Mouse (Mus musculus): Measurements from ENCODE around the gene Yipf4. TPM values are rescaled to one million over a fixed set of nuclear protein-coding genes. Genes with fewer than 3 reads are reported as not detected.

Gene Yipf4
- polyA plus RNA-seq, 1 experiment from 2014 or later, result 82.8 TPM

GRCm38 (mm10) chr17:74527729-74528607 is 38.7 kb downstream of the Yipf4 start, which contains the start of gene Birc6:
Gene Birc6, plus strand, starts transcription at chr17:74528295.
- peak within 1 kb of the TSS; percentile 89 for H3K4me2 ChIP-seq (replicated peaks; ENCODE audit: low read depth)
- no peaks in the 10 kb centered on the region; the same call in 1 of the 2 replicates for H3K4me1 ChIP-seq (replicated peaks; ENCODE audit: control insufficient read depth, insufficient read depth, low read length)
- peak within 1 kb of the TSS; percentile 78 for H3K4me3 ChIP-seq (ENCODE audit: low read depth, low read length)
- peak within 1 kb of the TSS; percentile 98 for H3K27ac ChIP-seq (ENCODE audit: low read depth, low read length)
- H3K36me3 ChIP-seq (ENCODE audit: control insufficient read depth, insufficient read depth), result no peaks in the 10 kb centered on the region
- peak within 1 kb of the TSS; percentile 88 for H3K9ac ChIP-seq (ENCODE audit: low read depth, low read length)
- TF ChIP-seq CTCF (IDR thresholded peaks at IDR 0.05; ENCODE audit: low read depth), result no peak; the same call in 1 of the 2 replicates
- under 1% methylated on average over 70 of the region's 71 CpGs for WGBS
- ATAC-seq, result peak; percentile 96
- H3K9me3 ChIP-seq (ENCODE audit: control insufficient read depth), result no peaks in the 10 kb centered on the region
- no peaks in the 10 kb centered on the region for H3K27me3 ChIP-seq (replicated peaks; ENCODE audit: control insufficient read depth, insufficient read depth, low read length)

GRCm38 (mm10) chr17:74528648-74529532 is 39.6 kb downstream of the Yipf4 start:
- under 1% methylated on average over 72 of the region's 72 CpGs for WGBS

GRCm38 (mm10) chr17:74529533-74529824 is 40.2 kb downstream of the Yipf4 start:
- 10% methylated on average over 3 of the region's 3 CpGs for WGBS
- Histone ChIP-seq H3K4me2 (replicated peaks; ENCODE audit: low read depth) (peak overlapping the region; percentile 89), H3K4me3 (ENCODE audit: low read depth, low read length) (peak overlapping the region; percentile 78), H3K9ac (ENCODE audit: low read depth, low read length) (peak overlapping the region; percentile 88), H3K36me3 (ENCODE audit: control insufficient read depth, insufficient read depth) (no peaks in the 10 kb centered on the region), H3K9me3 (ENCODE audit: control insufficient read depth) (no peaks in the 10 kb centered on the region), H3K27me3 (replicated peaks; ENCODE audit: control insufficient read depth, insufficient read depth, low read length) (no peaks in the 10 kb centered on the region), H3K4me1 (replicated peaks; ENCODE audit: control insufficient read depth, insufficient read depth, low read length) (no peaks in the 10 kb centered on the region; the same call in 1 of the 2 replicates), H3K27ac (ENCODE audit: low read depth, low read length) (peak overlapping the region; percentile 98)
- ATAC-seq, result no peak
- no peak for TF ChIP-seq CTCF (IDR thresholded peaks at IDR 0.05; ENCODE audit: low read depth)

More at GRCm38 (mm10) chr17:74528648-74529532, 39.6 kb downstream of the Yipf4 start:
- TF ChIP-seq CTCF (IDR thresholded peaks at IDR 0.05; ENCODE audit: low read depth), result no peak
- peak overlapping the region; percentile 78 for H3K4me3 ChIP-seq (ENCODE audit: low read depth, low read length)
- H3K4me1 ChIP-seq (replicated peaks; ENCODE audit: control insufficient read depth, insufficient read depth, low read length), result no peaks in the 10 kb centered on the region; the same call in 1 of the 2 replicates
- H3K4me2 ChIP-seq (replicated peaks; ENCODE audit: low read depth), result peak overlapping the region; percentile 89
- H3K27ac ChIP-seq (ENCODE audit: low read depth, low read length), result peak overlapping the region; percentile 98
- peak; percentile 51 for ATAC-seq
- no peaks in the 10 kb centered on the region for H3K36me3 ChIP-seq (ENCODE audit: control insufficient read depth, insufficient read depth)
- no peaks in the 10 kb centered on the region for H3K27me3 ChIP-seq (replicated peaks; ENCODE audit: control insufficient read depth, insufficient read depth, low read length)
- peak overlapping the region; percentile 88 for H3K9ac ChIP-seq (ENCODE audit: low read depth, low read length)
- H3K9me3 ChIP-seq (ENCODE audit: control insufficient read depth), result no peaks in the 10 kb centered on the region

DNA sequence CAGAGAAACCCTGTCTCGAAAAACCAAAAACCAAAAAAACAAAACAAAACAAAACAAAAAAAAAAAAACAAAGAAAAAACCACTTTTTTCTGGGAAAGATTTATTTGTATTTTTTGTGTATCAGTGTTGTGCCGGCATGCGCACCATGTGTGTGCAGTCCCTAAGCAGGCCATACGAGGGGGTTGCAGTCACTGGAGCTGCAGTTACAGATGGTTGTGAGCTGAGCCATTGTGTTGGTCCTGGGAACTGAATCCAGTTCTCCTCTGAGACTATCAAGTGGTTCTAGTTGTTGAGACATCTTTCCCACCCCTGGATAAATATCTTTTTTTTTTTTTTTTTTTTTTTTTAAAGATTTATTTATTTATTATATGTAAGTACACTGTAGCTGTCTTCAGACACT is 45.7 kb downstream of the Yipf4 start:
- no peak overlapping the region for H3K27ac ChIP-seq (ENCODE audit: low read depth, low read length)
- WGBS, result 94% methylated on average over 4 of the region's 4 CpGs
- no peaks in the 10 kb centered on the region for H3K36me3 ChIP-seq (ENCODE audit: control insufficient read depth, insufficient read depth)
- no peak overlapping the region for H3K9ac ChIP-seq (ENCODE audit: low read depth, low read length)
- H3K9me3 ChIP-seq (ENCODE audit: control insufficient read depth), result no peaks in the 10 kb centered on the region
- no peak for ATAC-seq
- no peaks in the 10 kb centered on the region for H3K4me1 ChIP-seq (replicated peaks; ENCODE audit: control insufficient read depth, insufficient read depth, low read length)
- H3K27me3 ChIP-seq (replicated peaks; ENCODE audit: control insufficient read depth, insufficient read depth, low read length), result no peaks in the 10 kb centered on the region
- H3K4me3 ChIP-seq (ENCODE audit: low read depth, low read length), result no peak overlapping the region
- no peak for TF ChIP-seq CTCF (IDR thresholded peaks at IDR 0.05; ENCODE audit: low read depth)
- no peak overlapping the region for H3K4me2 ChIP-seq (replicated peaks; ENCODE audit: low read depth)

DNA sequence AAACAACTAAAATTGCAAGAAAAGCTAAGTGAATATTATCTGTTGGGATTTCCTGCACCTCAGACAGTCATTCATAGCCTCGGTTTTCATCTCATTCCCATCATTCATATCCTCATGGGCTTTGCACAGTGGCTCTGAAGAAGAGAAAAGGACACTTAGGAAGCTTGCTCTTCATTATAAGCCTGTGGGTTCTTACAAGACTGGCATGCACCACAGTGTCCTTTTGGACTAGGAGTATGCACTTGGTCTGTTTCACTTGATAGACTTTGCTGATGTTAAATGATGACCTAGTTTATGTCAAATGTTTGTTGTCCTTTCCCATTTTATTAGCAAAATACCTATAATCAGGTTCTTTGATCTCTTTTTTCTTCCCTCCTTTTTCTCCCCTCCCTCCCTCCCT is 48.2 kb downstream of the Yipf4 start:
- no peaks in the 10 kb centered on the region for H3K9me3 ChIP-seq (ENCODE audit: control insufficient read depth)
- no peak overlapping the region for H3K4me3 ChIP-seq (ENCODE audit: low read depth, low read length)
- no peak for TF ChIP-seq CTCF (IDR thresholded peaks at IDR 0.05; ENCODE audit: low read depth)
- no peak overlapping the region for H3K4me2 ChIP-seq (replicated peaks; ENCODE audit: low read depth)
- no peaks in the 10 kb centered on the region for H3K36me3 ChIP-seq (ENCODE audit: control insufficient read depth, insufficient read depth)
- H3K27ac ChIP-seq (ENCODE audit: low read depth, low read length), result no peak overlapping the region
- WGBS, result 71% methylated on average over 1 of the region's 1 CpGs
- no peaks in the 10 kb centered on the region for H3K4me1 ChIP-seq (replicated peaks; ENCODE audit: control insufficient read depth, insufficient read depth, low read length)
- H3K27me3 ChIP-seq (replicated peaks; ENCODE audit: control insufficient read depth, insufficient read depth, low read length), result no peaks in the 10 kb centered on the region
- H3K9ac ChIP-seq (ENCODE audit: low read depth, low read length), result no peak overlapping the region
- ATAC-seq, result no peak

DNA sequence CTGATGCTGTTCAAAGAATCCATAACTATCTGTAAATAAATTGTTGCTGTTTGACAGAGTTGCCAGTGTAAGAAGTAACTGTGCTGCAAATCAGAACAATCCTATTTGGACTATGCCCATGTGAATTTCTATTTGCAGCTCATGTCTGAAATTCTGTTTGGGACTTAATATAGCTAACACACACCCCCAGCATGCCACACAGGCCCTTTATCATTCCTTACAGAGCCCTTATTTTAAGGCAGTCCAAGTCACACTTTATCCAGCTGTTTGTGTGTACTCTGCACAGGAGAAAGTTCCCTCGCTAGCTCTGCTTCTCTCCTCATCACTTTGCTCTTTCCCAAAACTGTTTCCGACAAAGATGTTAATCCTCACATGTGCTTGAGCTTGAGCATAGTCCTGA is 54.3 kb downstream of the Yipf4 start:
- WGBS, result 92% methylated on average over 2 of the region's 2 CpGs
- H3K9me3 ChIP-seq (ENCODE audit: control insufficient read depth), result no peaks in the 10 kb centered on the region
- TF ChIP-seq CTCF (IDR thresholded peaks at IDR 0.05; ENCODE audit: low read depth), result no peak
- H3K4me1 ChIP-seq (replicated peaks; ENCODE audit: control insufficient read depth, insufficient read depth, low read length), result no peaks in the 10 kb centered on the region
- H3K9ac ChIP-seq (ENCODE audit: low read depth, low read length), result no peak overlapping the region
- no peak overlapping the region for H3K27ac ChIP-seq (ENCODE audit: low read depth, low read length)
- no peak overlapping the region for H3K4me2 ChIP-seq (replicated peaks; ENCODE audit: low read depth)
- peaks cover 24% of the 10 kb centered on the region; the same call in 1 of the 2 replicates for H3K36me3 ChIP-seq (ENCODE audit: control insufficient read depth, insufficient read depth)
- H3K27me3 ChIP-seq (replicated peaks; ENCODE audit: control insufficient read depth, insufficient read depth, low read length), result no peaks in the 10 kb centered on the region
- no peak for ATAC-seq
- no peak overlapping the region for H3K4me3 ChIP-seq (ENCODE audit: low read depth, low read length)

Other genes with a start within 250 kb of the Yipf4 start
- 40.7 and 42.6 TPM in 2 replicates for gene Memo1, start 194.0 kb upstream of the Yipf4 start, polyA plus RNA-seq (2015; fragmentation: Nextera tagmentation; extraction: Ambion mirVana)
- 183 and 185 TPM in 2 replicates for gene Dpy30, start 165.5 kb upstream of the Yipf4 start, polyA plus RNA-seq (2015; fragmentation: Nextera tagmentation; extraction: Ambion mirVana)
- 10.5 and 12.1 TPM in 2 replicates for gene Spast, start 150.5 kb upstream of the Yipf4 start, polyA plus RNA-seq (2015; fragmentation: Nextera tagmentation; extraction: Ambion mirVana)
- 45.7 and 47.6 TPM in 2 replicates for gene Slc30a6, start 93.9 kb upstream of the Yipf4 start, polyA plus RNA-seq (2015; fragmentation: Nextera tagmentation; extraction: Ambion mirVana)
- 15.0 and 16.7 TPM in 2 replicates for gene Nlrc4, start 30.4 kb upstream of the Yipf4 start, polyA plus RNA-seq (2015; fragmentation: Nextera tagmentation; extraction: Ambion mirVana)
- 63.7 and 70.7 TPM in 2 replicates for gene Birc6, start 38.8 kb downstream of the Yipf4 start, polyA plus RNA-seq (2015; fragmentation: Nextera tagmentation; extraction: Ambion mirVana)
- 7.0 and 8.7 TPM in 2 replicates for gene Ttc27, start 228.2 kb downstream of the Yipf4 start, polyA plus RNA-seq (2015; fragmentation: Nextera tagmentation; extraction: Ambion mirVana)

Measured in intestine, postnatal 0 days (tissue).